Mouse (Mus musculus) A20 (cell line): ENCODE data around the gene Olfr324.
A peak's percentile ranks its signal among the peaks of the same experiment; 100 is the strongest.

ENCODE experiments used
- DNase-seq: peaks from one replicate; pipeline ENCODE4 v3.0.0-alpha.2; 2011; ENCODE audit warnings: low read depth, low spot score

The Olfr324 gene

GRCm38 (mm10) chr11:58594814-58595213 is at the start of gene Olfr324:
Gene Olfr324, plus strand, starts transcription at chr11:58595114.
- DNase-seq: no peak

- no peak for DNase-seq
Measured at GRCm38 (mm10) chr11:58546322-58546721, 48.6 kb upstream of the Olfr324 start, which contains the start of gene Olfr329-ps. Gene Olfr329-ps, minus strand, starts transcription at chr11:58546422.

- no peak for DNase-seq
Measured at GRCm38 (mm10) chr11:58555536-58555935, 39.4 kb upstream of the Olfr324 start, which contains the start of gene Olfr328. Gene Olfr328, minus strand, starts transcription at chr11:58555636.

- no peak for DNase-seq
Measured at GRCm38 (mm10) chr11:58570405-58570804, 24.5 kb upstream of the Olfr324 start, which contains the start of gene Olfr224. Gene Olfr224, minus strand, starts transcription at chr11:58570553.

- no peak for DNase-seq
Measured at GRCm38 (mm10) chr11:58577430-58577829, 17.5 kb upstream of the Olfr324 start, which contains the start of gene Olfr325. Gene Olfr325, plus strand, starts transcription at chr11:58577730.

- DNase-seq: no peak
Measured at GRCm38 (mm10) chr11:58578636-58579035, 16.3 kb upstream of the Olfr324 start.

GRCm38 (mm10) chr11:58587898-58588348 is 7.0 kb upstream of the Olfr324 start:
- peak; percentile 47 for DNase-seq

- DNase-seq: no peak
Measured at GRCm38 (mm10) chr11:58588620-58589250, 6.2 kb upstream of the Olfr324 start.

- DNase-seq: no peak
Measured at GRCm38 (mm10) chr11:58597837-58598236, 2.9 kb downstream of the Olfr324 start.

- no peak for DNase-seq
Measured at GRCm38 (mm10) chr11:58602062-58602461, 7.1 kb downstream of the Olfr324 start.

GRCm38 (mm10) chr11:58602800-58603560 is 8.1 kb downstream of the Olfr324 start:
- no peak for DNase-seq

GRCm38 (mm10) chr11:58604688-58605087 is 9.8 kb downstream of the Olfr324 start:
- no peak for DNase-seq

GRCm38 (mm10) chr11:58605228-58605627 is 10.3 kb downstream of the Olfr324 start:
- DNase-seq: no peak

- no peak for DNase-seq
Measured at GRCm38 (mm10) chr11:58606177-58606919, 11.4 kb downstream of the Olfr324 start.

- DNase-seq: no peak
Measured at GRCm38 (mm10) chr11:58607030-58607429, 12.1 kb downstream of the Olfr324 start.

- no peak for DNase-seq
Measured at GRCm38 (mm10) chr11:58613359-58613758, 18.4 kb downstream of the Olfr324 start.

- no peak for DNase-seq
Measured at GRCm38 (mm10) chr11:58614526-58614925, 19.6 kb downstream of the Olfr324 start.

GRCm38 (mm10) chr11:58615975-58616374 is 21.1 kb downstream of the Olfr324 start, which contains the start of gene 2210407C18Rik:
Gene 2210407C18Rik, minus strand, starts transcription at chr11:58616075.
- no peak for DNase-seq

GRCm38 (mm10) chr11:58618369-58618768 is 23.5 kb downstream of the Olfr324 start:
- DNase-seq: no peak

- no peak for DNase-seq
Measured at GRCm38 (mm10) chr11:58618793-58619192, 23.9 kb downstream of the Olfr324 start.

GRCm38 (mm10) chr11:58626146-58626545 is 31.2 kb downstream of the Olfr324 start:
- DNase-seq: no peak

- no peak for DNase-seq
Measured at GRCm38 (mm10) chr11:58630401-58630800, 35.5 kb downstream of the Olfr324 start, which contains the start of gene Olfr323. Gene Olfr323, minus strand, starts transcription at chr11:58630501.
